Mouse (Mus musculus) MEL-GATA-1-ER (cell line): ENCODE results near the gene Dclre1b.
"Not testable (repeated sequence)": the region's sequence is repeated elsewhere in the genome, so short reads cannot be mapped to it uniquely, and the experiment has no call there.

Source experiments
- DNase-seq: peaks from one replicate; pipeline ENCODE4 v3.0.0-alpha.2; 2012; ENCODE audit warnings: low read depth; ENCODE audit errors: extremely low read depth

Dclre1b gene

GRCm38 (mm10) chr3:103808891-103809798, at the start of gene Dclre1b, which contains the start of the genes Ap4b1 and Gm43064:
Dclre1b (minus strand) TSS chr3:103809444.
Ap4b1 (plus strand) TSS chr3:103809520.
Gm43064 (plus strand) TSS chr3:103809573.
- peak; percentile 96 for DNase-seq

- DNase-seq = no peak
Measured at GRCm38 (mm10) chr3:103857977-103858563, 48.8 kb upstream of the Dclre1b start.

DNA sequence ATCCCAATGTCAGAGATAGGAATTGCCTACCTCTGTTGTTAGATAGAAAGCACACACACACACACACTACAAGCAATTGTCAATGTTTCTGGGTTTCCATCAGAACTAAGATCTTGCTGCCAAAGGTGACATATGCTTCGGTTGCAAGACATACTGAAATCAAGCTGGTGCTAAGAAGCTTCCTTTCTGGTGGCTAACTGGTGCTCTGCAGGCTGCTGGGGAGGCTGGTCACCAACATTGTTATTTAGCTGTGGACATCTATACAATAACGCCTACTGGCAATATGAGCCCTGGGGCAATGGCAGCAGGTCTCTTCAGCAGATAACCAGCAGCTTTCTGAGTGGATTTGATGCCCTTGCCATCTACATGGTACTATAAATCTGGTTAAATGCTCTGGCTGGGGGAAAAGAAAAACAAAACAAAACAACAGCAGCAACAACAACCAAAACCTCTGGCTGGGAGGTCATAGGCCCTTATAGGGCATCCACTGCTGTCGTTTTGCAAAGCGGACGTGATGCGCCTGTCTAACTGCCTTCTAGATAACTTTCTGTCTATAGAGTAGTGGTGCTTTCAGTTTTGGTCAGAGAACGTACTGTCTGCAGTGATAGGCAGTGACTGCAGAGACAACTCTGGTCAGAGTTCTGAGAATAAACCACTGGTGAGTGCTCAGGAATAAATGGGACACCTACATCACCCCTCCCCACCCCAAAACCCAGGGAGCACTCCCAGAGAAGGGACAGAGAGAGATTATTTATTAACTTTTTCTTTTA, 48.0 kb upstream of the Dclre1b start:
- no peak for DNase-seq

GRCm38 (mm10) chr3:103853804-103854203, 44.6 kb upstream of the Dclre1b start:
- no peak for DNase-seq

DNA sequence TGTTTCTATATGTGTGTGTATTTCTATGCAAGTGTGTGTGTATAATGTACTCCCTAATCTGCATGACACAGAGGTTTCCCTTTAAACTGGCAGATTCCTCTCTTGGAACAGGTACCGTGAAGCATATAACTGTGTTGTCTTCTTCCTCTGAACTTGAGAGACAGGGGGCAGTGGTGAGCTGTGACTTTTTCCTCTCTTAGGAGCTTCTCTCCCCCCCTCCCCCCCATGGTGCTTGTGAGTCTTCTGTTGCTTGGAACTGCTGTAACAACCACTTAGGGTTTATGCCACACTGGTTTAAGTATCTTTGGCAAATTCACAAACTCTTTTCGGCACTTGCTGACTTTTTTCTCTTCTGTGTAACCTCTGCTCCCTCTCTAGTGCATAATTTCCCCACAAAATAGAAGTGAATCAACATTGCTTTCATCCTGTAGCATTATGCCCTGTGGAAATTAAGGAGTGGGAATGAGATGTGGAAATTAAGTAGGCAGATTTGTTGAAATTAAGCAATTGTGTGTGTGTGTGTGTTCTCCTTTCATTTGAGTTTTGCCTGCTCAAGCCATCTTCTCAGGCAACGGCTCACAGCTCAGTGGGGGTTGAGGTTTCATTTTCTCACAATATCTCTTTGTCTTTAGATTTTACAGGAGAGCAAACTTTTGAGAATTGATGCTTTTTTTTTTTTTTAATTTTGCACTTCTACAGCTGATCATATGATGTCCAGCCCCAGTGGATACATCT, 43.5 kb upstream of the Dclre1b start:
- peak; percentile 62 for DNase-seq

- DNase-seq = no peak
Measured at GRCm38 (mm10) chr3:103851882-103852281, 42.6 kb upstream of the Dclre1b start.

- no peak for DNase-seq
Measured at GRCm38 (mm10) chr3:103851481-103851880, 42.2 kb upstream of the Dclre1b start.

DNA sequence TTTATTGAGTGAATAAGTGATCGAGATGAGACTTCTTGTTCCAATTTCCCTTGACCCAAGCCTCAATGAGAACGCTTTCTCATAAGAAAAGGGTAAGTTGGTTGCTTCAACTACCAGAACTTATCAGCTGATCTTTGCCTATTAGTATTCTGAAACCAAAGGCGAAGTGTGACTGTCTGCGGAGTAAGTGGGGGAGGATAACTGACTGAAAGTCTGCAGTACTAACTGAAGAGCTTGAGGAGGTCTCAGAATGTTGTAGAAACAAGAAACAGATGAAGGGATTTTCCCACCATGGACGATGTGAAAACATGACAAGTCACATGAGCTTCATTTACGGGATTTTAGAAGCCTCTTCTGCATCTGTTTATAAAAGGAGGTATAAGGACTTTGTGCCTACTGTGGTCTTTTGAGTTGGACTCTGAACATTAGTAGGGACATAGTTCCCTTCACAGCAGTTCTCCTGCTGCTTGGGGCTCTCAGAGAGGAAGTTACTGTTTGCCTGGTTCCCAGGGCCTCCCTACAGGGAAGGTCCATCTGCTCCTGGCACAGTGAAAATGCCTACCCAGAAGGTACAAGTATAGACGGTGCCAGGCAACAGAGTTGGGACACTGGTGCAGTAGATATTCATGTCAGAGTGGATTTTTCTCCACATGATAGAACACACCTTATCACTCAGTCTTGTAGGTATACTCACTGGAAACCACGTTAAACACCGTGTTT, 41.6 kb upstream of the Dclre1b start:
- DNase-seq = no peak

GRCm38 (mm10) chr3:103840946-103841345, 31.7 kb upstream of the Dclre1b start:
- peak; percentile 64 for DNase-seq

- not testable (repeated sequence) for DNase-seq
Measured at GRCm38 (mm10) chr3:103840195-103840594, 31.0 kb upstream of the Dclre1b start.

DNA sequence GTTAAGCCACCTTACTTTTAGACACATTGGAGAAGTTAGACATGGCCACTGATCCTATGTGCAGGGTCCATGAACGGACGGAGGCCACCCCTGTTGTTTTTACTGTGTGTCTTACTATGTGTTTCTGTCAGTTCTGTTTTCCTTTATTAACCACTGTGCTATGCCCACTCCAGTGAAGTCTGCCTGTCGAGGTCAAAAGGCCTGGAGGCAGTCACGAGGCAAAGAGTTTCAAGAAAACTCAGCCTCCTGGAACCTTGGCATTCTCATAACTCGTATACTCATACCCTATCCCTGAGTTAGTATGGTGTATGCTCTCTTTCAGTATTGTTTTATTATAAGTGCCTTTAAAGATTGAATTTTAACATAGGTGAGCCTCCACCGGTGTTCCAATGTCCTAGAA, 30.5 kb upstream of the Dclre1b start:
- no peak for DNase-seq

- DNase-seq = no peak
Measured at GRCm38 (mm10) chr3:103836453-103836852, 27.2 kb upstream of the Dclre1b start.

- no peak for DNase-seq
Measured at GRCm38 (mm10) chr3:103835951-103836310, 26.7 kb upstream of the Dclre1b start.

GRCm38 (mm10) chr3:103835272-103835950, 26.2 kb upstream of the Dclre1b start:
- DNase-seq = no peak

DNA sequence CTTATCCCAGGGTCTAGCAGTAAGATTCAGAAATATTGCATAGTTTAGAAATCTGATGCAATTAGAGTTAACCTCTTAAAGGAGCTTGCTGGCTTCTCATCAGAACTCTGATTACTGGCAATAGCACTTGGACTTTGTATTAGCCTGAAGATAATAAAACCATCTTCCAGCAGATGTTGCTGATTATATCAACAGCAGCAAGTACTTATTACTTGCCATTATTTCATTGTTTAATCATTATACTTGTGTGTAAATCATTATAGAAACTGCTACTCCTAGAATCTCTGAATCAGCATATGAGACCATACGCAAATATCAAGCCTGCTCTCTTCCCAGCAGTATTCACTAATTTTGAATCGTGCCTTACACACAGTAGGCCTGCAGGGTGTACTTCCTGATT, 24.8 kb upstream of the Dclre1b start:
- DNase-seq = no peak

GRCm38 (mm10) chr3:103832426-103832825, 23.2 kb upstream of the Dclre1b start, which contains the start of gene Bcl2l15:
Bcl2l15 (plus strand) TSS chr3:103832601.
- DNase-seq = no peak

DNA sequence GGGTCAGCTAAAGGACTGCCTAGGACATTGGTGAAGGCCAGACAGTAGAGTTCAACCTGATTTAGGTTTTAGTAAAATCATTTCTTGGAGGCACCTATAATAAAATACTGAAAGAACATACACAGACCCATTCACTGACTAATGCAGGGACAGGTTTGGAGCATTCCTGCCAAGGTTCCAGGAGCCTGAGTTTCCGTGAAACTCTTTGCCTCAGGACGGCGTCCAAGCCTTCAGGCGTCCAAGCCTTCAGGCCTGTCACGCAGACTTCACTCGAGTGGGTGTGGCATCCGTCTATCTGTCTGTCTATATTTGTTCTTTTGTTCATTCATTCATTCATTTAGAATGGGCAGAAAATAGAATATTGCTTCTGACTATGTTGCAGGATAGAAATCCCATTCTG, 21.9 kb upstream of the Dclre1b start:
- no peak for DNase-seq

DNA sequence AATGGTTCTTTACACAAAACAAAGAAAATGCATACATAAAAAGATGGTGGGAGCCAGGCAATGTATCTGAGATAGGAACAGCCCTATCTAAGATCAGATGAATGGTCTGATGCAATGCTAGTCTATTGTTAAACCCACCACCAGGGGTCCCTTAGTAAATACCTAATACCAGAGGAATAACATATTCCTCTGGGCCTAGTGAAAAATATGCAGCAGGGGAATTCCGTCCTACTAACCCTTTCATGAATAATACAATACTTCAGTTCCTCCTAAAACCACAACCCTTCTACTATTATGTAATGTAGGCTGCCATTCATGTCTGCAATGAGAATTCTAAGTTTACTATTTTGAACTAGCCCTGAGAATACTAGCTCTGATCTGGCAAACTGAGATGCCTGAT, 21.4 kb upstream of the Dclre1b start:
- DNase-seq = not testable (repeated sequence)

- no peak for DNase-seq
Measured at GRCm38 (mm10) chr3:103829036-103829435, 19.8 kb upstream of the Dclre1b start.

DNA sequence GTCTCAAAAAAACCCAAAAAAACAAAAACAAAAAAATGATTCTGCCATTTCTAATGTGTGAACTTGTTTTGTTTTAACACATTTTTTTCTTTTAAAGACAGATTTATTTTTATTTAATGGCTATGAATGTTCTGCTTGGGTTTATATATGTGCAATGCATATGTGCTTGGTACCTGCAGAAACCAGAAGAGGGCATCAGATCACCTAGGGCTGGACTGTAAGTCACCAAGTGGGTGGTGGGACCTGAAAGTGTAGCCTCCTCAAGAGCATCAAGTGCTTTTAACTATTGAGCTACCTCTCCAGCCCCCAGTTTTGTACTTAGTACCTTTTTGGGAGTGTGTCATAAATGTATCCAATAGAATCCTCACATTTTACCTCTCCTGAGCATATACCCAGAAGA, 18.3 kb upstream of the Dclre1b start:
- DNase-seq = no peak
